Mouse (Mus musculus) left cerebral cortex, adult 11 months (tissue): ENCODE measurements around the gene Dnal1.

ENCODE experiments used
- DNase-seq: peaks from one replicate; pipeline ENCODE4 v3.0.0; 2022; ENCODE audit warnings: low spot score

The Dnal1 gene

DNA sequence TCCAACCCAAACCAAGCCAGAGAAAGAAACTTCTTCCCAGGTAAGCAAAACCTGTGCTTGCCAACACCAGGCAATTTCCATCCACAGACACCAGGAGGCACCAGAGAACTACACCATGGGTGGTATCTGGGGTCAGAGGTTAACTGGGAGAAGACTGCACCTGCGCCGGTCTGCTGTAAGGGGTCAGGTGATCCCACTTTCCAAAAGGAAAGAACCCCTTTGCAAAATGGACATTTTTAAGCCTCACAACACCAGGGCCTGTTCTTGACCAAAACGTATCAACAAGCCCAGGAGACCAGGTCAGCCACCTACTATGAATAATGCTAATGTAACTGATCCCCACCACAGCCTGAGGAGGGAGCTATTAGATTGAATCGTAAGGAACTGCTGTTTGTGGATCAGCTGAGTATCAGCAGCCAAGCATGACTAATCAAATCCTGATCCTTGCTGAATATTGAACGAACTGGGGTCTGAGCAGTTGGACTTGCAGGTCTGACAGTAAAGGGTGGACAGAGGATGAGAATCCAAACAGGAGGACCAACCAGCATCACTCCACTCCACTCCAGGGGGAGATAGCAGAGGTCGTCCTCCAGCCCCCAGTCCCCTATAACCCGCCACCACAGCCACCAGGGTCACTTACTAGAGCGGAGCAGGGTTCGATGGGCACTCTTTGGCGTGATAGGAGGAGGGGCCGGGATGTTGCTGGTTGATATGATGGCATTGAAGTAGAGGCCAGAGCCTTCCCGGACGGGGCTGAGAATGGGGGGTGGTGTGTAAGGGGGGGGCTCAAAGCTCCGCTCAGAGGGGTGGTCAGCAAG lies 47.7 kb downstream of the Dnal1 start:
- no peak for DNase-seq

GRCm38 (mm10) chr12:84163133-84163532 lies 49.0 kb downstream of the Dnal1 start:
- no peak for DNase-seq

- DNase-seq = no peak
Measured at GRCm38 (mm10) chr12:84163586-84164110, 49.5 kb downstream of the Dnal1 start.

GRCm38 (mm10) chr12:84165631-84166373 lies 51.6 kb downstream of the Dnal1 start:
- DNase-seq = no peak

DNA sequence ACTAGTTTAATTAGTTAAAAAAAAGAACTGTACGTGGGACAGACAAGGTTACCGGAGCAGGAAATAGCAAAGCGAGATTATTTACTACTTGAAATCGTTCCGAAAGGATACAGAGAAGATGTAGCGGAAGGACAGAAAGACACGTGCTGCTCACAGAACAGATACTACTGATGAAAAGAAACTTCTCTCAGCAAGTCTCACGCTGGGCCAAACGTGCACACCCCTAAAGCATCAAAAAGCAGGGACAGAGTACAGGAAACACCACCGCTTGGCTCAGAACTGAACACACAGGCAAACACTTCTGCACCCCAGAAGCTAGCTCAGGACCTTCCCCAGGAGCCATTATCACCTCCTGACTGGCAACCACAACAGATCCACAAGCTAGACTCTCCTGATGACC lies 56.4 kb downstream of the Dnal1 start:
- DNase-seq = no peak

DNA sequence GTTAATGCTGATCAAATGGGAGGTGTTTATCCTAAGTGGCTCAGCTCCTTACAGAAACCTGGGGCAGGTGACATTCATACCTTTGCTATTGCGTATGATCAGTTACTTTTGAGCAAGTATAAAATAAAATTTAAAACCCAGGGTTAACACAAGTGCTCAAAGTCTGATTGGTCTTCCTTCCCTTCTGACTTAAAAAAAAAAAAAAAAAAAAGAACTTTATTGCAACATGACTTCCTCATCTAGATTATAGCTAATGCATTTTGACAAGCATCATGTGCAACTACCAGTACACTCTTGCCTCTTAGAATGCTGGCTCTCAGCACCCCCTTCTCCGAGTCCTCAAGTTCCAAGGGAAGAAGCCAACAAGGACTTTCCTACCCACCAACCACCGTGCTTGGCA lies 58.0 kb downstream of the Dnal1 start:
- DNase-seq = no peak

- no peak for DNase-seq
Measured at GRCm38 (mm10) chr12:84172862-84173261, 58.7 kb downstream of the Dnal1 start.

GRCm38 (mm10) chr12:84173309-84173915 lies 59.2 kb downstream of the Dnal1 start:
- no peak for DNase-seq

DNA sequence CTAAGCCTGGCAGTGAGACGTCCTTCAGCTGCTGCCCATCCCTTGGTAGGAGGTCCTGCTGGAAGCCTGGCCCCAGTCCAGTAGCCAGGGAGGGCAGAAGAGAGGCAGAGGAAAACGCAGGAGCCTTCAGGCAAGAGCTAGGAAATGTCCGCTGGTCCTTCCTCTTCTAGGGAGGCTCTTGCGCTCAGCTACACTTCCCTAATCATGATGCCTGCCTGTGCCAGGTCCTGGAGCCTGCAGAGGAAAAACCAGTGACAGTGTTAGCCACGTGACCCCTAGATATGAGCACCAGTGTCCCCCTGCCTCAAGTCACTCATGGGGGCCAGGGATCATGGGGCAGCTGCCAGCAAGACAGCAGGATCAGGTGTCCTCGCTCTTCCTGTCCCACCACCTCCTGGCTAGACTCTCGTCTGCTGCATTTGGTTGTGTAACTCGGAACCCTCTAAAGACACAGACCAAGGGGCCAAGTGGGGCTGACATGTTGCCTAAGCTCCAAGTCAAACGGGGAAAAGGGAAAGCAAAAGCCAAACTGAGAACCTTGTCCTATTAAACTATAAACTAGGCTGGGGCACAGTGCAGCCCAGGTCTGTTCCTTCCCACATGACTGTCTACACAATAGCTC lies 60.1 kb downstream of the Dnal1 start:
- no peak for DNase-seq

GRCm38 (mm10) chr12:84174871-84175270 lies 60.7 kb downstream of the Dnal1 start:
- no peak for DNase-seq

- peak; percentile 77 for DNase-seq
Measured at GRCm38 (mm10) chr12:84175659-84176061, 61.5 kb downstream of the Dnal1 start.

- no peak for DNase-seq
Measured at GRCm38 (mm10) chr12:84176126-84176769, 62.1 kb downstream of the Dnal1 start.

GRCm38 (mm10) chr12:84176886-84177765 lies 63.0 kb downstream of the Dnal1 start:
- DNase-seq = no peak

DNA sequence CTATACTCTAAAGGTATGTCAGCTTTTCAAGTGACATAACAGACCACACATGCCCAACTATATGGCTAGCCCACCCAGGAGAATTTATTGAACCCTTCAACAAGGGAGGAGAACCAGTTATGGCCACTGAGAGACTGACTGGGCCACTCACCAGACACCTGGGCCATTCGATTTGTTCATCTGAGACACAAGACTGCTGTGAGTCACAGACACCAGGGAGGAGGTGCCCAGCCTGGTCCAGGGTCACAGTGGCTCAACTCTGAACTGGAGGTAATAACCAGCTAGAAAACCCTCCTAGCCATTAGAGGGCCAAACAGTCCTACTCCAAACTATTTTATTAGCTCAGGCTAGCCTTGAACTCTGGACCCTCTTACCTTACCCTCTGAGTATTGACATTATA lies 63.9 kb downstream of the Dnal1 start:
- no peak for DNase-seq

GRCm38 (mm10) chr12:84178652-84179445 lies 64.7 kb downstream of the Dnal1 start:
- no peak for DNase-seq

- DNase-seq = no peak
Measured at GRCm38 (mm10) chr12:84180090-84180489, 65.9 kb downstream of the Dnal1 start.

- DNase-seq = no peak
Measured at GRCm38 (mm10) chr12:84180701-84181435, 66.7 kb downstream of the Dnal1 start.

GRCm38 (mm10) chr12:84181999-84182398 lies 67.8 kb downstream of the Dnal1 start:
- no peak for DNase-seq

DNA sequence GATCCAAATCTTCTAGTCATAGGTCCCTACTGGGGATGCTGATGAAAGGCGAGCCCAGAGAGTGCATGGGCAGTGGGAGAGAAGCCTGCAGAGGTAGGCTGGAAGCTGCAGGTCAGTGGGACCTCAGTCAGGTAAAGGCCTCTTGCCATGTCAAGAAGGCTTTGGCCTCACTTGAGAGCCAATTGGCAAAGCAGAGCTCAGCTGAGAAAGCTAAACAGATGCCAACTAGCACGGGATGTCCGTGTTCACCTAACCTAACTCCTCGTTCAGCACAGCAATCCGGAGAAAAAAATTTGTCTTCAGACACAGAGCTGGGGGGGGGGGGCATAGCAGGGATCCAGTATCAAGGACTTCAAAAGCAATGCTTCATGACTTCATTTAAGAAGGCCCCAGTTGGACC lies 70.8 kb downstream of the Dnal1 start:
- no peak for DNase-seq
